Mouse (Mus musculus) erythroblast, embryonic 14.5 days (primary cell): ENCODE data around the gene Wdhd1.

Experiments
- GATA1 ChIP-seq: IDR thresholded peaks from 2 replicates; pipeline ENCODE4 v1.6.1; 2012; ENCODE audit warnings: low read length, inconsistent platforms, mixed read lengths
- TAL1 ChIP-seq: IDR thresholded peaks from 3 replicates; pipeline ENCODE4 v1.6.1; 2012; ENCODE audit warnings: low read length, inconsistent platforms, mixed read lengths

DNA sequence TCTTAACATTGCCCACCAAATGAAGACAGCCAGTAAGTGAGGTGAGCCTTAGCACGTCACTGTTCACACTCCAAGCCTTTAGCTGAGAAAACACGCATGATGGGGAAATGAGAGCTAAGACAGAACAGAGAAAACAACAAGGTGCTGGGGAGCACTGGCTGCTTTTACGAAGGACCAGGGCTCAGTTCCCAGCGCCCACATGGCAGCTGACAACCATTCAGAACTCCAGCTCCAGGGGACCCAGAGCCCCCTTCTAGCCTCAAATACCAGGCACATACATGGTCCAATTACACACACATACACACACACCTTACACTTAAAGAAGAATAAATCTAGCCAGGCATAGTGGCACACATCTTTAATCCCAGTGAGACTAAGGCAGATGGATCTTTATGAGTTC lies 7.6 kb downstream of the Wdhd1 start:
- TF ChIP-seq GATA1 (no peak), TAL1 (no peak)
